Mouse (Mus musculus) E14TG2a.4 (cell line): ENCODE results near the gene Fetub.

Source experiments
- CTCF ChIP-seq: conservative IDR thresholded peaks from 2 replicates; pipeline ENCODE4 v1.5.1; 2014; ENCODE audit warnings: low read length
- NANOG ChIP-seq: IDR thresholded peaks from 2 replicates; pipeline ENCODE4 v1.6.1; 2014; ENCODE audit warnings: borderline replicate concordance, low read length, mixed read lengths

GRCm38 (mm10) chr16:22878716-22879115 lies 39.4 kb upstream of the Fetub start:
- no peak for TF ChIP-seq CTCF
- no peak for TF ChIP-seq NANOG
